Mouse (Mus musculus): ENCODE data around the gene Acot7.

The Acot7 gene

GRCm38 (mm10) chr4:152177537-152178343, at the start of gene Acot7:
Gene Acot7 (plus strand): TSS chr4:152178134.
- POLR2A ChIA-PET: interaction anchor here in 3 of 4 experiments (0.6 to 2.2 kb wide), 34 partner anchors 8 to 341 kb away, joined by 3 to 20 read pairs (median 4); partner anchors contain the start of genes Kcnab2 (in 2 of the 3), Rpl22 (in 2 of the 3) and Rnf207 (in 1 of the 3)
- CTCF ChIA-PET: interaction anchor here (0.5 to 2.2 kb wide), 24 partner anchors 9 to 1986 kb away, joined by 3 to 13 read pairs (median 4); partner anchors contain the start of gene Rnf207 (in 1 of the 4)

DNA sequence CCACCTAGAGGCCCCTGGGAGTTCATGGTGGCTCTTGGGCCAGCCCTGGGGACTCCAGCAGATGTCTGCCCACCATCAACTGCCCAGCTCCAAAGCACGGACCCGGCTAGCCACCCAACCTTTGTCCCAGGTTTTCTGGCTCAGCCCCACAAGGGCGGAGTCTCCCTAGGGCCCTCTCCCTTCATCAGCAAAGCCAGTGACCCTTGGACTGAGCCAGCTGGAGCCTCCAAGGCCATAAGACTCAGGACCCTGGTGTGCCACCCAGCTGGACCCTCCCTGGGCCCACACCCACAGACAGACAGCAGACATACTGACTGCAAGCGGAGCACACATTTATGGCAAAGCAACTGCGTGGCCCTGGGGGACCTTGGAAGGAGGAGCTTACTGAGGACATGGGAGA, 49.1 kb upstream of the Acot7 start:
- POLR2A ChIA-PET: interaction anchor here in 3 of 4 experiments (0.6 to 13.9 kb wide), 8 partner anchors 9 to 177 kb away, joined by 3 to 136 read pairs (median 3); partner anchors contain the start of genes Hes2 (in 1 of the 3) and Tnfrsf25 (in 1 of the 3)
- CTCF ChIA-PET: interaction anchor here in 3 of 4 experiments (0.5 to 11.9 kb wide), 13 partner anchors 7 to 221 kb away, joined by 3 to 230 read pairs (median 3); partner anchors contain the start of gene Tnfrsf25 (in 1 of the 3)

GRCm38 (mm10) chr4:152129395-152129930, 48.5 kb upstream of the Acot7 start:
- POLR2A ChIA-PET: interaction anchor here in 2 of 4 experiments (0.6 to 13.9 kb wide), 9 partner anchors 9 to 794 kb away, joined by 3 to 136 read pairs (median 4); partner anchors contain the start of genes Rpl22 (in 1 of the 2) and Tnfrsf25 (in 1 of the 2)
- CTCF ChIA-PET: interaction anchor here (0.5 to 11.9 kb wide), 17 partner anchors 8 to 220 kb away, joined by 3 to 230 read pairs (median 7); partner anchors contain the start of genes Dnajc11 (in 1 of the 4) and Tnfrsf25 (in 1 of the 4)

DNA sequence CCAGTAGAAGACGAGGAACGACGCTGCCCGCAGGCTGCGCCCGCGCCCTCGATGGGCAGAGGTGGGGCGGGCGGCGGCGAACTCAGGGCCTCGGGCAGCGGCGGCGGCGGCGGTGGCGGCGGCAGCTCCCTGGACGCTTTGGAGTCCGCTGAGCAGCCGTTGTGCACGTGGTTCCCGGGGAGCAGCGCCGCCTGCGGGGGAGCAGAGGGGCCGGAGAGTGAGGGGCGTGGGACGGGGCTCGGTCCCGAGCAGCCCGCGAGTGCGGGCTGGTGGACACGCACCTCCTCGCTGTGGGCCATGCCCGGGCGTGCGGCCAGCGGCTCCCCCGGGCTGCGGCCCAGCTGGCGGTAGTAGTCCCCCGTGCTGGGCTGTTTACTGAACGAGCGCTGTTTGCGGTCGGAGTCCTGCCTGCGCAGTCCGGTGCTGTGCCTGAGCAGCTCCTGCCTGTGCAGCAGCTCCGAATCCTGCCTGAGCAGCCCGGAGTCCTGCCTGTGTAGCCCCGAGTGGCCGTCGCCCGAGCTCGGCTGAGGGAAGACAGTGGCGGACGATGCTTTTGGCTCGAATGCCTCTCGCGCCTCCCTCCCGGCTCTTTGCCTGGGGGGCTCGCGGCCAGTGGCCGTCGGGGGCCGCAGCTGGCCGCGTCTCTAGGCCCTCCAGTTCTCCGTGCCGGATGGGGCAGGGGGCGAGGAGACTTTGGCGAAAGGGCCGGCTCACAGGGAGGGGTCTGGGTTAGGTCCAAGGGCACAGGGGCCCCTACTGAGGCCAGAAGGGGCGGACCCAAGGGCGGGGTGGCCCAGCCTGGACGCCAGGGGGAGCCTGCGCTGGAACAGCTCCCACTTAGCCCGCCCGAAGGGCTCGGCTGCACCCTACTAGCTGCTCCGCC, 46.9 kb upstream of the Acot7 start:
- ChIA-PET POLR2A (interaction anchor here (0.6 to 13.9 kb wide), 30 partner anchors 8 to 229 kb away, joined by 3 to 136 read pairs (median 3); partner anchors contain the start of genes Espn (in 2 of the 4), Tnfrsf25 (in 2 of the 4), Rpl22 (in 1 of the 4) and Thap3 (in 1 of the 4)), CTCF (interaction anchor here (0.5 to 11.9 kb wide), 50 partner anchors 8 to 400 kb away, joined by 3 to 230 read pairs (median 5); partner anchors contain the start of genes Tnfrsf25 (in 2 of the 4), Camta1 (in 1 of the 4), Dnajc11 (in 1 of the 4) and Espn (in 1 of the 4))

DNA sequence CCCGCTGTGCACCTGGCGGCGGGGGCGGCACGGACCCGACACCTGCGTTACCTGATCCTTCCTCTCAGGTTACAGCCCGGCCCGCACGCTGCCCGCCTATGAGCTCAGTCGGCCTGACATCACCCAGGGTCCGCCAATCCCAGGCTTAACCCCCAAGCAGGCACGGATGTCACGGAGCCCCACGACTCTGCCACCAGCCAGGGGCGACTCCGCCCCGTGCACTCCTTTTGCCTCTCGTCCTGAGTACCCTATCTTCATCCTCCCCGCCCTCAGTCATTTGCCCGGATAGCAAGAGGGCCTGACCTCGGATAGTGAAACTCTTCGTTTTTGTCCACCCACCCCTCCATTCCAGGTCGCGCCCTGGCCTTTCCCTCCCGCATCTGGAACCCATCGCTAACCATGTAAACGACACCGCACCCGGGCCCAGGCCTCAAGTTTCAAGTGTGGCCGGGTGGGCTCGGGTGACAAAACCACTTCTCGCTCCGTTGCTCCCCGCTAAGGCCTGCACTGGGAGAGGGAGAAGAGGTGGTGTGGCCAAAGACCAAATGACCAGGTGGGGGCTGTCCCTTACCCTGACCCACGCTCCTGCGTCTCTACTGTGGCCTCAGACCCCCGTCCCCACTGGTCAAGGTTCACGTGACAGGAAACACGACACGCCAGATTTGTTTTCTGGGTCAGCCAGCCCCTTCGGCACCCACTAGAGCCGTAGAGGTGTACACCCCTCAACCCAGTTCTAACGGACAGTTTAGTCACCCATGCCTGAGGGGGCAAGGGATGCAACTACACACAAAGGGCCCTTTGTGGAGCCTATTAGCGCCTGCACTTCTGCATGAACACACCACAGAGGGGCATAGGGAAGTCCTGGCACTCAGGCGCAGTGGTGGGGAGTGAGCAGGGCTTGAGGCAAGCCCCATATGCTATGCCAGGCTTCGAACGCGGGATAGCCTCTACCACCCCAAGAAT, 45.8 kb upstream of the Acot7 start:
- CTCF ChIA-PET: interaction anchor here (0.6 to 11.9 kb wide), 42 partner anchors 8 to 345 kb away, joined by 3 to 230 read pairs (median 5); partner anchors contain the start of genes Tnfrsf25 (in 2 of the 4), Camta1 (in 1 of the 4), Espn (in 1 of the 4) and Hes2 (in 1 of the 4)

DNA sequence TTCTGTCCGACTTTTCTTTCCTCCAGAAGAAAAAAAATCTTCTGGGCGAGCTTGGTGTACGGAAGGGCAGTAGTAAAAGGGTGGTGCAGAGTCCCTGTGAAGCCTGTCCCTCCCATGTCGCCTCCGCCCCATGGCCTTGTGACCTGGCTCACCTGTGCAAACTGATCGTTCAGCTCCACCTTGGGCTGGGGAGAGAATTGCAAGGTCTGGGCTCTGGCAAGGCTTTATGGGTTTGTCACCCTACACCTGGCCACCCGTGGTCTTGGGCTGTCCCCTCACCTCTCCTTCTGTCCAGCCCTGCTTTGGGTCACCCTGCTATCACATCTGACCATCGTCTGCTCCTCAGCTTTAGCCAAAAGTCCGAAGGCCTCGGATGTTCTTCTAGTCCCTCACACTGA, 45.2 kb upstream of the Acot7 start:
- ChIA-PET CTCF (interaction anchor here (0.6 to 11.9 kb wide), 14 partner anchors 9 to 942 kb away, joined by 3 to 230 read pairs (median 4); partner anchors contain the start of gene Tnfrsf25 (in 1 of the 4)), POLR2A (interaction anchor here (1.0 to 13.9 kb wide), 8 partner anchors 11 to 32 kb away, joined by 3 to 136 read pairs (median 6); partner anchors contain the start of genes Espn (in 1 of the 4) and Tnfrsf25 (in 1 of the 4))

More for the DNA sequence above, 45.8 kb upstream of the Acot7 start:
- POLR2A ChIA-PET: interaction anchor here (0.8 to 13.9 kb wide), 23 partner anchors 11 to 228 kb away, joined by 3 to 136 read pairs (median 3); partner anchors contain the start of genes Espn (in 2 of the 4), Tnfrsf25 (in 2 of the 4) and Thap3 (in 1 of the 4)

GRCm38 (mm10) chr4:152133213-152133612, 44.7 kb upstream of the Acot7 start:
- ChIA-PET POLR2A (interaction anchor here (0.6 to 13.9 kb wide), 13 partner anchors 8 to 159 kb away, joined by 3 to 136 read pairs (median 4); partner anchors contain the start of genes Espn (in 1 of the 4), Hes3 (in 1 of the 4) and Tnfrsf25 (in 1 of the 4)), CTCF (interaction anchor here (0.6 to 11.9 kb wide), 29 partner anchors 9 to 943 kb away, joined by 3 to 230 read pairs (median 5); partner anchors contain the start of genes Hes2 (in 1 of the 4), Nol9 (in 1 of the 4) and Tnfrsf25 (in 1 of the 4))

GRCm38 (mm10) chr4:152134507-152134906, 43.4 kb upstream of the Acot7 start:
- ChIA-PET POLR2A (interaction anchor here (0.6 to 13.9 kb wide), 22 partner anchors 8 to 104 kb away, joined by 3 to 136 read pairs (median 4); partner anchors contain the start of genes Espn (in 1 of the 4) and Tnfrsf25 (in 1 of the 4)), CTCF (interaction anchor here (0.5 to 11.9 kb wide), 75 partner anchors 8 to 1987 kb away, joined by 3 to 230 read pairs (median 4); partner anchors contain the start of genes Rnf207 (in 2 of the 4), Tnfrsf25 (in 2 of the 4), Acot7 (in 1 of the 4) and Espn (in 1 of the 4))

DNA sequence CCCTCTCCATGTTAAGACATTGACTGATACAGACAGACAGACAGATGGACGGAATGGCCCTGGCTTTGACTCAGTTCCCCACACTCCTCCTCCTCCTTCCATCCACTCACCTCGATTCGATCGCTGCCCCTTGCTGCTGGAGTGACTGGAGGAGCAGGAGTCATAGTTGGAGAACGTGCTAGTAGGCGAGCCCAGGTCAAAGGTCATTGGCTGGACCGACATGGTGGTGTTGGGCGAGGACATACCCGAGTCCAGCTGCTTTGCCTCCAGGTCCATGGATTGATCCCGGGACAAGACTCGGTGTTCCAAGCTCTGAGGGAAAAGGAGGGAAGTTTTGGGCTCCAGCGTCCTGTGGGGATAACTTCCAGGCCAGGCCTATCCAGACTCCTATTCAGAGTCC, 42.6 kb upstream of the Acot7 start:
- ChIA-PET POLR2A (interaction anchor here in 2 of 4 experiments (1.6 to 13.9 kb wide), 2 partner anchors 16 to 18 kb away, joined by 4 to 136 read pairs; partner anchors contain the start of gene Tnfrsf25 (in 1 of the 2)), CTCF (interaction anchor here (0.7 to 11.9 kb wide), 22 partner anchors 9 to 411 kb away, joined by 3 to 230 read pairs (median 6); partner anchors contain the start of genes Espn (in 1 of the 4), Kcnab2 (in 1 of the 4) and Tnfrsf25 (in 1 of the 4))

- ChIA-PET POLR2A (interaction anchor here in 2 of 4 experiments (0.5 to 13.9 kb wide), 12 partner anchors 11 to 1092 kb away, joined by 3 to 136 read pairs (median 4); partner anchors contain the start of genes Espn (in 1 of the 2), Per3 (in 1 of the 2), Phf13 (in 1 of the 2) and Rnf207 (in 1 of the 2)), CTCF (interaction anchor here (0.5 to 11.9 kb wide), 92 partner anchors 8 to 1992 kb away, joined by 3 to 230 read pairs (median 4); partner anchors contain the start of genes Espn (in 2 of the 4), Camta1 (in 1 of the 4), Dnajc11 (in 1 of the 4) and Klhl21 (in 1 of the 4))
Measured at GRCm38 (mm10) chr4:152136112-152136875, 41.6 kb upstream of the Acot7 start.

- ChIA-PET CTCF (interaction anchor here (0.5 to 11.9 kb wide), 75 partner anchors 8 to 1993 kb away, joined by 3 to 230 read pairs (median 4); partner anchors contain the start of genes Espn (in 2 of the 4), Camta1 (in 1 of the 4), Klhl21 (in 1 of the 4) and Nol9 (in 1 of the 4)), POLR2A (interaction anchor here in 2 of 4 experiments (0.5 to 13.9 kb wide), 12 partner anchors 11 to 1093 kb away, joined by 3 to 136 read pairs (median 4); partner anchors contain the start of genes Espn (in 1 of the 2), Per3 (in 1 of the 2), Phf13 (in 1 of the 2) and Rnf207 (in 1 of the 2))
Measured at GRCm38 (mm10) chr4:152136876-152137250, 41.1 kb upstream of the Acot7 start.

GRCm38 (mm10) chr4:152138497-152139260, 39.3 kb upstream of the Acot7 start:
- ChIA-PET POLR2A (interaction anchor here (0.5 to 3.1 kb wide), 32 partner anchors 9 to 232 kb away, joined by 3 to 13 read pairs (median 3); partner anchors contain the start of genes Espn (in 3 of the 4), Zbtb48 (in 2 of the 4), Gpr153 (in 1 of the 4) and Icmt (in 1 of the 4)), CTCF (interaction anchor here (0.5 to 11.9 kb wide), 89 partner anchors 9 to 1994 kb away, joined by 3 to 230 read pairs (median 4); partner anchors contain the start of genes Espn (in 2 of the 4), Hes2 (in 2 of the 4), Rnf207 (in 2 of the 4) and Tnfrsf25 (in 2 of the 4))

- CTCF ChIA-PET: interaction anchor here (0.5 to 7.7 kb wide), 45 partner anchors 9 to 485 kb away, joined by 3 to 122 read pairs (median 4); partner anchors contain the start of genes Espn (in 1 of the 4), Hes2 (in 1 of the 4), Nol9 (in 1 of the 4) and Zbtb48 (in 1 of the 4)
Measured at GRCm38 (mm10) chr4:152140441-152140840, 37.5 kb upstream of the Acot7 start.

More at GRCm38 (mm10) chr4:152140441-152140840, 37.5 kb upstream of the Acot7 start:
- POLR2A ChIA-PET: interaction anchor here (0.6 to 3.1 kb wide), 12 partner anchors 9 to 1997 kb away, joined by 3 to 13 read pairs (median 4); partner anchors contain the start of genes Espn (in 1 of the 4) and Tnfrsf25 (in 1 of the 4)

Measured in embryonic stem cell, embryonic (primary cell).